Mouse (Mus musculus): ENCODE measurements at regions not wholly inside any gene's neighbourhood (a gene's known extent, or its start where the extent isn't known, plus 50 kb on each side); places are given as distances from the start of the nearest gene placed in this dataset.

DNA sequence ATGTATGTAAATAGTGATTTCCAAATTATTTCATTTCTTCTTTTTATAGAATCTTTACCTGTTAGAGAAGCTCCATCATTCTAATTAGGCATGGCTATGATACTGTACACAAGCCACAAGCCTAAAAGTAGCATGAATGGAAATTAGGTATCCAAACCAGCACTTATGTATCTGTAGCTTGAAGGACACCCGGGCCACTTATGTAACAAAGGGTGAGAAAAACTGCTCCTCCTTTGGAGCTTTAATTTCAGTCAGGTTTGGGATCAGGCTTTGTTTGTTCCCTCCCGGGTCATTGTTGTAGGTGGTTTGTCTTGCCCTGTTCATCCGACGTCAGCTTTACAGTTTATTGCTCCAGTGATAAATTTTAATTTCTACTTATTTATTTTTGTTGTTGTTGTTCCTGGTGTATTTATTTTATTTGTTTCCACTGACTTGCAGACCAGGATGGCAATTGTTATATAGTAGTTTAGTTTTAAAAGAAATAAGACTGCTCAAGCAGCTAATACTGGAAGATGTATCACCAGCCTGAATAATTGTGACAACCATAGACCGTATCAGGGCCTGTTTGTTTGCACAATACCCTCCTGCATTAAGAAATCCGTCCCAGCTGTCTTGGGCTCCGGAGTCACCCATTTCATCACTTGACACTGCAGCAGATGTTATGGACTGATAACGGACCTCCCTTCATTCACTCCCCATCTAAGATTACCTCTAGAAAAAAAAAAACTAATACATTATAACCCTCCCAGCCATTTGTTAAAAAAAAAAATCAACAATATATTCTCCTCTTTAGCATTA lies 1181.7 kb upstream of the Celf2 start:
- Histone ChIP-seq H3K36me3 (replicated peaks in 1 of 2; ENCODE audit: control insufficient read depth in 1 of 2, insufficient read depth in 1 of 2, low read length in 1 of 2) (no peaks in the 10 kb centered on the region), H3K9me3 (replicated peaks; ENCODE audit: low read length) (no peaks in the 10 kb centered on the region), H3K4me2 (ENCODE audit: insufficient read depth, low read depth, poor library complexity, severe bottlenecking) (no peak overlapping the region), H3K4me1 (ENCODE audit: control insufficient read depth in 1 of 2, insufficient read depth in 2 of 2) (no peaks in the 10 kb centered on the region), H3K4me3 (replicated peaks in 1 of 3; ENCODE audit: low read depth in 2 of 3, low read length in 2 of 3, poor library complexity in 1 of 3) (no peak overlapping the region), H3K79me2 (replicated peaks; ENCODE audit: control insufficient read depth, extremely low read depth, insufficient read depth, poor library complexity, severe bottlenecking) (no peaks in the 10 kb centered on the region), H3K27ac (ENCODE audit: insufficient read depth, low read depth) (no peak overlapping the region), H3K9ac (ENCODE audit: insufficient read depth, low read depth) (no peak overlapping the region), H3K27me3 (replicated peaks) (no peaks in the 10 kb centered on the region)
- in situ Hi-C loops (cut with MboI; ENCODE audit: low pct_ligation_motif_present, low pct_unique_long_range_greater_than_20kb, low sequenced_read_pairs) (no loop called here), dilution Hi-C loops (cut with MboI; ENCODE audit: extremely low pct_ligation_motif_present, extremely low pct_unique_long_range_greater_than_20kb, low sequenced_read_pairs) (no loop called here)
- TF ChIP-seq SMC3 (IDR thresholded peaks at IDR 0.05; ENCODE audit: low read depth, low read length) (no peak), ZMIZ1 (IDR thresholded peaks at IDR 0.05; ENCODE audit: low read depth, low read length) (no peak), NELFE (IDR thresholded peaks at IDR 0.05; ENCODE audit: low read depth, low read length) (no peak), MYC (IDR thresholded peaks at IDR 0.05; ENCODE audit: low read depth, low read length) (no peak), ZC3H11A (IDR thresholded peaks at IDR 0.05; ENCODE audit: low read depth, low read length) (no peak), MEF2A (IDR thresholded peaks at IDR 0.05; ENCODE audit: borderline replicate concordance, low read depth, low read length) (no peak), MAFK (IDR thresholded peaks at IDR 0.05; ENCODE audit: insufficient replicate concordance, low read length) (no peak), KAT2A (IDR thresholded peaks at IDR 0.05; ENCODE audit: insufficient replicate concordance, low read length) (no peak), NRF1 (IDR thresholded peaks at IDR 0.05; ENCODE audit: low read depth, low read length) (no peak), ZNF384 (IDR thresholded peaks at IDR 0.05; ENCODE audit: low read depth, low read length) (no peak), JUN (IDR thresholded peaks at IDR 0.05; ENCODE audit: insufficient read depth, low read depth, low read length) (no peak), POLR2A (IDR thresholded peaks at IDR 0.05; ENCODE audit: low read depth, low read length) (no peak), RCOR1 (conservative IDR thresholded peaks at IDR 0.05; ENCODE audit: low read depth, low read length) (no peak), CHD1 (IDR thresholded peaks at IDR 0.05; ENCODE audit: low read depth, low read length) (no peak), ZKSCAN1 (IDR thresholded peaks at IDR 0.05; ENCODE audit: borderline replicate concordance, low read depth, low read length) (no peak), TCF12 (IDR thresholded peaks at IDR 0.05; ENCODE audit: low read depth, low read length) (no peak), JUND (conservative IDR thresholded peaks at IDR 0.05; ENCODE audit: low read depth, low read length) (no peak), POLR2AphosphoS2 (IDR thresholded peaks at IDR 0.05; ENCODE audit: low read depth, low read length) (no peak), USF1 (IDR thresholded peaks at IDR 0.05; ENCODE audit: low read depth, low read length) (no peak), ELF1 (IDR thresholded peaks at IDR 0.05; ENCODE audit: low read depth, low read length) (no peak)
- no peak for DNase-seq (ENCODE audit: extremely low read depth)

DNA sequence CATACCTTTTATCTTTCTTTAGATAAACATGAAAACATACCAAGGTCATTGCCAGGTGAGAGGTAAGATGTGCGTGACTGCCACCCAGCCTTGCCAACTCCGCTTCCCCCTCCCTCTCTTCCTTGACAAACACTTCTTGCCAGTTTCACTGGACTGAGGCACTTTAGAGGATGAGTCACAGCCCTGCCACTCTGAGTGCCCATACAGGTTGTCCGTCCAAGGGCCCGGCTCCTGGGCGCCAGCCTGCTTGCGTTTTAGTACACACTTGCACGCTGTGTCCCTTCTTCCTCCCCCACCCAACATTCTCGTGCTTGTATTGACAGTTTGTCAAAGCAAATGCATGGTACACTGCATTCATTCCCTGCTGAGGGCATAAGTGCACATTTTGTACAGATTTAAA lies 1151.7 kb upstream of the 4930412O13Rik start:
- TF ChIP-seq TCF12 (IDR thresholded peaks at IDR 0.05; ENCODE audit: low read depth, low read length) (no peak), UBTF (IDR thresholded peaks at IDR 0.05; ENCODE audit: low read depth, low read length) (no peak), SIN3A (IDR thresholded peaks at IDR 0.05; ENCODE audit: low read length) (no peak), MEF2A (IDR thresholded peaks at IDR 0.05; ENCODE audit: borderline replicate concordance, low read depth, low read length) (no peak), NRF1 (IDR thresholded peaks at IDR 0.05; ENCODE audit: low read depth, low read length) (no peak), MAFK (IDR thresholded peaks at IDR 0.05; ENCODE audit: insufficient replicate concordance, low read length) (no peak), CHD2 (IDR thresholded peaks at IDR 0.05; ENCODE audit: low read length) (no peak), TBP (conservative IDR thresholded peaks at IDR 0.05; ENCODE audit: low read depth, low read length) (no peak), JUN (IDR thresholded peaks at IDR 0.05; ENCODE audit: insufficient read depth, low read depth, low read length) (no peak), ZMIZ1 (IDR thresholded peaks at IDR 0.05; ENCODE audit: low read depth, low read length) (no peak), CHD1 (IDR thresholded peaks at IDR 0.05; ENCODE audit: low read depth, low read length) (no peak), MAX (IDR thresholded peaks at IDR 0.05; ENCODE audit: low read length) (no peak), MAZ (IDR thresholded peaks at IDR 0.05; ENCODE audit: low read depth, low read length) (no peak)
- dilution Hi-C loops (cut with MboI; ENCODE audit: extremely low pct_ligation_motif_present, extremely low pct_unique_long_range_greater_than_20kb, low sequenced_read_pairs): no loop called here
- DNase-seq (ENCODE audit: extremely low read depth): no peak

More for the DNA sequence above, 1151.7 kb upstream of the 4930412O13Rik start:
- no peaks in the 10 kb centered on the region for H3K36me3 ChIP-seq (replicated peaks in 1 of 2; ENCODE audit: control insufficient read depth in 1 of 2, insufficient read depth in 1 of 2, low read length in 1 of 2)
- H3K79me2 ChIP-seq (replicated peaks; ENCODE audit: control insufficient read depth, extremely low read depth, insufficient read depth, poor library complexity, severe bottlenecking): no peaks in the 10 kb centered on the region
- H3K27ac ChIP-seq (ENCODE audit: insufficient read depth, low read depth): no peak overlapping the region
- no peak overlapping the region for H3K9ac ChIP-seq (ENCODE audit: insufficient read depth, low read depth)
- no peaks in the 10 kb centered on the region for H3K4me1 ChIP-seq (ENCODE audit: control insufficient read depth in 1 of 2, insufficient read depth in 2 of 2)
- H3K4me2 ChIP-seq (ENCODE audit: insufficient read depth, low read depth, poor library complexity, severe bottlenecking): no peak overlapping the region
- no peaks in the 10 kb centered on the region for H3K27me3 ChIP-seq (replicated peaks)
- in situ Hi-C loops (cut with MboI; ENCODE audit: low pct_ligation_motif_present, low pct_unique_long_range_greater_than_20kb, low sequenced_read_pairs): no loop called here
- H3K4me3 ChIP-seq (replicated peaks in 1 of 3; ENCODE audit: low read depth in 2 of 3, low read length in 2 of 3, poor library complexity in 1 of 3): no peak overlapping the region
- H3K9me3 ChIP-seq (replicated peaks; ENCODE audit: low read length): no peaks in the 10 kb centered on the region

All from CH12.LX (cell line).